Mouse (Mus musculus) small intestine, adult 2 months (tissue): ENCODE measurements around the gene Rasal1. TPM values are rescaled to one million over a fixed set of nuclear protein-coding genes. Genes with fewer than 3 reads are reported as not detected.

ENCODE experiments used
- H3K27ac ChIP-seq: fragments of 200-500 bp; 2 replicates; pipeline ENCODE4 v1.5.1; 2012; ENCODE audit warnings: low read depth, low read length, control low read depth, inconsistent platforms; ENCODE audit not compliant: insufficient read depth
- H3K27me3 ChIP-seq: fragments of 200-500 bp; 2 replicates; pipeline ENCODE4 v1.6.1; 2012; ENCODE audit warnings: mild to moderate bottlenecking, moderate library complexity, low read length, inconsistent platforms; ENCODE audit not compliant: control insufficient read depth, insufficient read depth
- H3K36me3 ChIP-seq: fragments of 200-500 bp; 2 replicates; pipeline ENCODE4 v1.6.1; 2012; ENCODE audit warnings: mild to moderate bottlenecking, low read length, control low read depth, inconsistent platforms; ENCODE audit not compliant: control insufficient read depth, insufficient read depth
- H3K4me1 ChIP-seq: fragments of 200-500 bp; 2 replicates; pipeline ENCODE4 v1.6.1; 2012; ENCODE audit warnings: low read length, inconsistent platforms, mixed read lengths; ENCODE audit not compliant: control insufficient read depth, insufficient read depth, insufficient read length
- H3K4me3 ChIP-seq: fragments of 200-500 bp; 2 replicates; pipeline ENCODE4 v1.5.1; 2012; ENCODE audit warnings: low read depth, mild to moderate bottlenecking, control low read depth, inconsistent platforms, low read length, moderate library complexity
- CTCF ChIP-seq: fragments of 200-500 bp; IDR thresholded peaks from 2 replicates; pipeline ENCODE4 v1.5.1; 2012; ENCODE audit warnings: low read depth, mild to moderate bottlenecking, control low read depth, inconsistent platforms, low read length, moderate library complexity, mixed read lengths; ENCODE audit not compliant: insufficient replicate concordance, insufficient read length; ENCODE audit errors: extremely low read depth
- POLR2A ChIP-seq: fragments of 200-500 bp; IDR thresholded peaks from 2 replicates; pipeline ENCODE4 v1.6.1; 2012; ENCODE audit warnings: low read depth, mild to moderate bottlenecking, control low read depth, inconsistent platforms, low read length, moderate library complexity
- WGBS: fragments of 180-500 bp; shearing (Covaris S2); methylation state at CpG from one replicate; pipeline ENCODE4 v1.1.7; 2018; 5-methylcytosine and 5-hydroxymethylcytosine counted together
- polyA plus RNA-seq: library from polyadenylated mRNA; depleted of rRNA; stranded (reverse); fragments of >200 nt; gene quantifications from 2 replicates; pipeline ENCODE4 v1.2.3, GENCODE M21; 2012

Rasal1 gene
- polyA plus RNA-seq, 1 experiment, result 1.7 TPM

DNA sequence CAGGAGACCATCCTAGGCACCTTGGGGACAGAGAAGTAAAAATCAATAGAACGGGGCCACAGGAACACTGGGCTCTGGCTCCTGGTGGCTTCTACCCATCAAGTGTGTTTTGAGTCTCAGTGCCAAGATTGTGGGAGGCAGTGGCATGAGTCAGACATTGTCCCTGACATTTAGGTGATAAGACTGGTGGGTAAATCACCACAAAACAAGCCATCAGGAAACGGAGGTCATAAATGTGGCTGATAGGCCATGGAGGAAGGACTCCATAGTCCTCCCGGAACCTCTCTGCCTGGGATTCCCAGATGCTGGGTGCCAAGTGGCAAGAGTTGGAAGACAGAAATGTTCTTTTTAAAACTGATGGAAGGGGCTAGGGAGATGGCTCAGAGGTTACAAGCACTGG, 4.4 kb upstream of the Rasal1 start:
- no peak overlapping the region for H3K4me3 ChIP-seq
- no peak for TF ChIP-seq CTCF
- no peak for TF ChIP-seq POLR2A
- peaks cover 12% of the 10 kb centered on the region for H3K4me1 ChIP-seq
- no peak overlapping the region for H3K27ac ChIP-seq
- 13% methylated on average over 3 of the region's 3 CpGs for WGBS
- no peaks in the 10 kb centered on the region for H3K36me3 ChIP-seq
- H3K27me3 ChIP-seq, result peaks cover 7% of the 10 kb centered on the region; the same call in 1 of the 2 replicates

DNA sequence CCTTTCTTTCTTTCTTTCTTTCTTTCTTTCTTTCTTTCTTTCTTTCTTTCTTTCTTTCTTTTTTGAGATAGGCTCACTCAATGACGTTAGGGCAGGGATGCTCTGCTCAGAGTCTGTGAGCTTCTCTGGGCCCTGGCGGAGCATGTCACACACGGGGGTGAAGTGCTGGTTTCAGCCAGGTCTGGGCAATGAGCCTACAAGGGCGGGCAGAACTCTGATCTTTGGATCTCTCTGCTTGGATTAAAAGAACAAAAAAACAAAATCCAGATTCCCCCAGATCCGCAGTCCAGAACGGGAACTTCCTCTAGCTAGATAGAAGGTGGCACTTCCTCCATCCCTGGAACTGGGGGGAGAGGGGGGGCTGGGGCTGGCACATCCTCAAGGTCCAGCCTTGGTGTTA, 2.8 kb upstream of the Rasal1 start:
- WGBS, result 14% methylated on average over 6 of the region's 6 CpGs
- TF ChIP-seq POLR2A (no peak), CTCF (no peak)
- Histone ChIP-seq H3K27me3 (peaks cover 10% of the 10 kb centered on the region; the same call in 1 of the 2 replicates), H3K27ac (no peak overlapping the region), H3K4me1 (peaks cover 14% of the 10 kb centered on the region), H3K36me3 (no peaks in the 10 kb centered on the region), H3K4me3 (no peak overlapping the region)

DNA sequence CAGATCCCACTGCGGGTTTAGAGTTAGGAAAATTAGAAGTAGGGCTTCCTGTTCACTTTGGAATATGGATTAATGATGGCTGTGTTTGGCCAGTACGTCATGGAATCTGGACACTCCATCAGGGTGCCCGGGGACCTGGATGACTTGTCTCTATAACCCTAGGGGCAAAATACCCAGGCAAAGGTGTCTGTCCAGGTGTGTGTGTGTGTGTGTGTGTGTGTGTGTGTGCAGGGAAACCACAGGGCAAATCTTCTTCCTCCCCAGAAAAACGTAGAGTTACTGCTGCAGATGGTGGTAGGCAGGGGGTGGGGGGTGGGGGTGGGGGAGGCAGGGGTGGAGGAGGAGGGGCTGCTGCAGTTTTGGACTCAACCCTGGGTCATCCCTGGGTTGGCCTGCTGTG, 1.3 kb upstream of the Rasal1 start:
- Histone ChIP-seq H3K4me3 (no peak overlapping the region), H3K27me3 (peaks cover 10% of the 10 kb centered on the region; the same call in 1 of the 2 replicates), H3K4me1 (peaks cover 19% of the 10 kb centered on the region), H3K27ac (no peak overlapping the region), H3K36me3 (no peaks in the 10 kb centered on the region)
- TF ChIP-seq POLR2A (no peak), CTCF (no peak)
- WGBS, result 82% methylated on average over 3 of the region's 4 CpGs

DNA sequence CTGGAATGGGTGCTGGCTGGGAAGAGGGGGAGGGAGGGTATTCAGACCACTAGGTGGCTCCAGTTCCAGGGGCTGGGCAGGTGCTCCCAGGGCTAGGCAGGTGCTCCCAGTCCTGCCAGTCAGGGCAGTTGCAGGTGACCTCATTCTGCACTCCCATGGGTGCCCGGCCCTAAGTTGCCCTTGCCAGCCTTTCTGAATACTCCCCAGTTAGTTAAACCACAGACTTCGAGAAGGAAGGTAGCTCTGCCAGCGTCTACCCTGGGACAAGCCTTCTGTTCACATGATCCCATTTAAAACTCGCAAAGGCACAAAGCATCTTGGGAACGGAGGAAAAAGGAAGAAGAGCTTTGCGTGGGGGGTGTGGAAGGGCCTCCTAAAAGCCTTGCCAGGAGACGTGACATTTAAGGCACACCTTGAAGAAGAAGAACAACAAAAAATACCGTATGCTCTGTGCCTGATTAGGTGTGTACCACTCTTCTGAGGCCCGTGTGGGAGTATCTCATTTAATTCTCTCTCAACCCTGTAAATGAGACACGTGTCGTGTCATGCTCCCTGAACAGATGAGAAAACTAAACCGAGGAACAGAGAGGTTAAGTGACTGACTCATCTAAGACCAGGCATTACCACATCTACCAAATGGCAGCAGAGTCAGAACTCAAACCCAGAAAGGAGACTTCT, 659 bp upstream of the Rasal1 start:
- peaks cover 10% of the 10 kb centered on the region; the same call in 1 of the 2 replicates for H3K27me3 ChIP-seq
- no peak overlapping the region for H3K4me3 ChIP-seq
- 18% methylated on average over 12 of the region's 12 CpGs for WGBS
- H3K36me3 ChIP-seq, result no peaks in the 10 kb centered on the region
- no peak overlapping the region for H3K27ac ChIP-seq
- peaks cover 19% of the 10 kb centered on the region for H3K4me1 ChIP-seq
- TF ChIP-seq POLR2A, result no peak
- no peak for TF ChIP-seq CTCF

DNA sequence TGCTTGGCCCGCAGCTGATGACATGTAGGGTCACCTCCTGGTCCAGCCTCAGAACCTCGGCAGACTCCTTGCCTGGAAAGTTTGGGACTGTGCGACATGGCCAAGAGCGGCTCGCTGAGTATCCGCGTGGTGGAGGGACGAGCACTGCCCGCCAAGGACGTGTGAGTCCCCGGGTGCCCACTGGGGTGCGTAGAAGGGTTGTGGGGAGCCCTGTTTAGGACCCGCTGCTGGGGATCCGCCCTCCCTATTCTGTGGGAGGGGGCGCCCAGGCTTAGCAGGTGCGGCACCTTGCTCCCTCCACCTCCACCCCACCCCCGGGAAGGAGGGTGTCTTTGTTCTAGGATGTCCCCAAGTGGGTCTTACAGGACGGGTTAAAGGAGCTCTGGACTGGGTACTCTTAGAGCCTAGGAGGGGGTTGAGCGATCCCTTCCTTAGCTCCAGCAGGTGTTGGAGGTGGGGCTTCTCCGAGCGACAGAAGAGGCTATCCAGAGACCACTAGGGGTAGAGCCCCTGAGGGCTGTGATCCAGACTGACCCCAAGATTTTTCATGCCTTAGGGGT, 842 bp downstream of the Rasal1 start:
- Histone ChIP-seq H3K27me3 (peaks cover 10% of the 10 kb centered on the region; the same call in 1 of the 2 replicates), H3K4me3 (peak overlapping the region; percentile 51), H3K36me3 (no peaks in the 10 kb centered on the region), H3K27ac (no peak overlapping the region), H3K4me1 (peaks cover 13% of the 10 kb centered on the region)
- TF ChIP-seq CTCF, result no peak
- no peak for TF ChIP-seq POLR2A
- WGBS, result 3% methylated on average over 21 of the region's 21 CpGs

DNA sequence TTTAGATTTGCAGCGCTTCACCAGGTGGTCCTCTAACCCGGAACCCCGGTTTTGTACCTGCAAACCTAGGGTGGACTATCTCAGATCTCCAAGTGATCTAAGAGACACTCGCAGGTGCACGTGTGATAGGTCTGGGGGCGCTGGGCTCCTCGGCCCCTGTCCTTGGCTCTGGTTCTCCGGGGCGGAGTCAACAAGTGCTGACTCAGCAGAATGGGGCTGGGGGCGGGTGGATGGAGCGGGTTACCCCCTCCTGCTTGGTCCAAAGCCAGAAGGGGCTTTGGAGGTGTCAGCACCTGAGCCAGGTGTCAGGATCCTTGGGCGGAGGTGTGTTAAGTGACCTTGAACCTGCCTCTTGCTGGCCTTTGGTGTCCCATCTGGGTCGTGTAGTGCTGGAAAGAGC, 1.3 kb downstream of the Rasal1 start:
- WGBS, result 29% methylated on average over 13 of the region's 13 CpGs
- Histone ChIP-seq H3K4me3 (no peak overlapping the region), H3K27ac (no peak overlapping the region), H3K27me3 (peaks cover 10% of the 10 kb centered on the region; the same call in 1 of the 2 replicates), H3K36me3 (no peaks in the 10 kb centered on the region), H3K4me1 (peaks cover 13% of the 10 kb centered on the region)
- TF ChIP-seq POLR2A, result no peak

DNA sequence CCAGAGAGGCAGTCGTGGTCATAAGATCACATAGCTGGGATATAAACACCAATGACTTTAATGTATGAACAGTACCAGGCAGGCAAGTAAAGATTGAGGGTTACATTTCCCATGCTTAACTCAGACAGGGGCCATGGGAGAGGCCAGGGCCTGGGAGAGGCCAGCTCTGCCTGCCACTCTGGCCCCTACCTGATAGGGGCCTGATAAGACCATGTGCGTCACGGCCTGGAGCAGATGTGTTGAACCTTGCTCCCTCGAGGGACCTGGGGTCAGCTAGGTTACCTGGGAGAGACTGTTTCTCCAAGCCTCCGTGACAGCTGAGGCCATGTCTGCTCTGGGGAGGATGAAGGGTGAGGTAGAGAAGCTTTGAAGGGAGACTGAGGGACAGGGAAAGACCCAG, 2.6 kb downstream of the Rasal1 start:
- H3K36me3 ChIP-seq, result no peaks in the 10 kb centered on the region
- H3K4me3 ChIP-seq, result no peak overlapping the region
- peaks cover 10% of the 10 kb centered on the region; the same call in 1 of the 2 replicates for H3K27me3 ChIP-seq
- no peak overlapping the region for H3K27ac ChIP-seq
- 25% methylated on average over 5 of the region's 5 CpGs for WGBS
- peaks cover 13% of the 10 kb centered on the region for H3K4me1 ChIP-seq
- TF ChIP-seq POLR2A, result no peak
- no peak for TF ChIP-seq CTCF
